Mouse (Mus musculus) liver, embryonic 14.5 days (tissue): ENCODE results near the gene Slc25a43. TPM values are rescaled to one million over a fixed set of nuclear protein-coding genes. Genes with fewer than 3 reads are reported as not detected.

ENCODE experiments used
- ATAC-seq: fragments of 200-750 bp; cut with Nextera tagmentation; 2 replicates; pipeline ENCODE4 v1.8.0; 2017; ENCODE audit warnings: moderate number of reproducible peaks, mild to moderate bottlenecking, moderate library complexity; ENCODE audit not compliant: insufficient read depth
- DNase-seq, 3 experiments: peaks; one replicate each; pipeline ENCODE4 v3.0.0-alpha.2; 2012 to 2013; ENCODE audit warnings: low read depth in 3 of 3, low spot score in 3 of 3
- H3K27ac ChIP-seq: fragments of 300-500 bp; sonication (generic); 2 replicates; pipeline ENCODE4 v1.5.1; 2014; ENCODE audit warnings: moderate library complexity, mild to moderate bottlenecking, control low read depth, inconsistent platforms
- H3K27me3 ChIP-seq: fragments of 300-500 bp; sonication (generic); 2 replicates; pipeline ENCODE4 v1.6.1; 2014; ENCODE audit warnings: mild to moderate bottlenecking, low read length, moderate library complexity; ENCODE audit not compliant: control insufficient read depth, insufficient read depth
- H3K36me3 ChIP-seq: fragments of 300-500 bp; sonication (generic); replicated peaks from 2 replicates; pipeline ENCODE4 v1.6.1; 2014; ENCODE audit warnings: low read depth; ENCODE audit not compliant: control insufficient read depth, insufficient read depth
- H3K4me1 ChIP-seq, 2 experiments: fragments of 200-500 bp in 1 of 2; fragments of 300-500 bp in 1 of 2; sonication (generic) in 1 of 2; replicated peaks; 2 replicates each; pipeline ENCODE4 v1.6.1; 2012 to 2014; ENCODE audit warnings: antibody characterized with exemption in 1 of 2, inconsistent platforms in 1 of 2, low read length in 1 of 2; ENCODE audit not compliant: control insufficient read depth in 2 of 2, insufficient read depth in 2 of 2
- H3K4me2 ChIP-seq: fragments of 300-500 bp; sonication (generic); 2 replicates; pipeline ENCODE4 v1.6.1; 2014; ENCODE audit warnings: low read depth, mild to moderate bottlenecking, control low read depth, moderate library complexity
- H3K4me3 ChIP-seq, 2 experiments: fragments of 200-500 bp in 1 of 2; fragments of 300-500 bp in 1 of 2; sonication (generic) in 1 of 2; 2 replicates each; pipeline ENCODE4 v1.5.1; 2012 to 2014; ENCODE audit warnings: low read depth in 2 of 2, low read length in 2 of 2, mild to moderate bottlenecking in 2 of 2, control low read depth in 1 of 2, inconsistent platforms in 1 of 2, moderate library complexity in 1 of 2; ENCODE audit not compliant: insufficient read depth in 1 of 2
- H3K9ac ChIP-seq: fragments of 300-500 bp; sonication (generic); replicated peaks from 2 replicates; pipeline ENCODE4 v1.6.1; 2014; ENCODE audit warnings: mild to moderate bottlenecking, control low read depth, moderate library complexity
- H3K9me3 ChIP-seq: fragments of 300-500 bp; sonication (generic); 2 replicates; pipeline ENCODE4 v1.6.1; 2016; ENCODE audit warnings: low read length, mixed read lengths; ENCODE audit not compliant: control insufficient read depth
- CTCF ChIP-seq: IDR thresholded peaks from 2 replicates; pipeline ENCODE4 v1.5.1; 2016; ENCODE audit warnings: antibody characterized with exemption, low read depth, control low read depth
- EP300 ChIP-seq: IDR thresholded peaks from 2 replicates; pipeline ENCODE4 v1.6.1; 2016; ENCODE audit warnings: antibody characterized with exemption, low read depth
- WGBS: fragments of 180-500 bp; shearing (Covaris S2); extraction: QIAGEN DNeasy Blood & Tissue Kit; methylation state at CpG from one replicate; pipeline ENCODE4 v1.1.7; 2014; ENCODE audit not compliant: insufficient replicate concordance; 5-methylcytosine and 5-hydroxymethylcytosine counted together
- polyA plus RNA-seq, 2 experiments: library from polyadenylated mRNA; depleted of rRNA in 1 of 2; stranded (reverse) in 1 of 2; unstranded in 1 of 2; fragments of >200 nt; fragmentation: Nextera tagmentation in 1 of 2; extraction: Ambion mirVana in 1 of 2; gene quantifications; 2 replicates each; pipeline versions ENCODE4 v1.2.1 to v1.2.3; 2012 to 2014

The Slc25a43 gene
- polyA plus RNA-seq, 2 experiments = 0.49 to 0.81 TPM

DNA sequence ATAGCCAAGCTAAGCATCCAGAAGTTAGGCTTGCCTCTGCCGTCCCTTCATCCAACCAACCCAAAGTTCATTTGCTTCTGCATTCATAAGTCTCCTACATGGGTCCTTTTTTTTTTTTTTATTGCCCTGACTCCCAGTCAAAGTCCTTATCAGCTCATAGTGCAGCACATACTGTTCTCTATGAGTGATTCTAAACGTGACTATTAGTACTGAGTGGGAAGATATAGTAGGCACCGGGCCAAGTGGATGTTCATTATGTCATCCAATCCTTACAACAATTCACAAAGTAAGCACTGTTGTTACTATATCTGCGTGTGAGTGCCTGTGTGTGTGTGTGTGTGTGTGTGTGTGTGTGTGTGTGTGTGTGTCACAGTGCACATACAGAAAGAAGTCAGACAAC lies 19.4 kb downstream of the Slc25a43 start:
- ATAC-seq = no peak
- no peak for DNase-seq

DNA sequence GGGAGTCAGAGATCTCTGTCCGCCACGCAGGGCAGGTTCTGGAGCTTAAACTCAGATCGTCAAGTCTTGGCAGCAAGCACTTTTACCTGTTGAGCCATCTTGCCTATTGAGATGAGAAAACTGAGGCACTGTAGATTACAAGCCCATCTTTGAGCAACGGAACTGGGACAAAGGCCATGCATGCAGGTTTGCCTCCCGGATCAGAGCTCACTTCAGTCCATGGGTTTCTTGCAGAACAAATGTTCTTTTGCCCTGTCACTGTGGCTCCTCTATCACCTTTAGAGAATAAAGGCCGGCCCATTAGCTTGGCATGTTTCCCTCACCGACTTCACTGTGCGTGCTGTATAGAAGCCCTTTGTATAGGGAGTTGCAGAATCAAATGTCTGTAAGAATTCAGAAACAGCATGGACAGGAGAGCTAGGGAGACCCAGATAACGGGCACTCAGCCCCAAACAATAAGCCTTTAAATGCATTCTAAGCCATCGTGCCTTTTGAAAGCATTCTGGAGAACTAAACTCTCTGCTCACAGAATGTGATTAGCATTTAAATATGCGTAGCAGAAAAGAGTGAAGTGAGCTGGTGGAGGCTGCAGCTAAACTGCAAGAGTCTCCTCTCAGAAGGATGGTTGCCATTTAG lies 20.0 kb downstream of the Slc25a43 start:
- no peak overlapping the region for H3K27ac ChIP-seq
- WGBS = 61% methylated on average over 11 of the region's 11 CpGs
- no peak for ATAC-seq
- no peaks in the 10 kb centered on the region for H3K27me3 ChIP-seq
- H3K9ac ChIP-seq = no peak overlapping the region
- H3K4me3 ChIP-seq = no peak overlapping the region
- 0 out of 4 replicates have a peak, but pooled peaks cover 0 to 2% of the 10 kb centered on the region in 2 experiments for H3K4me1 ChIP-seq
- no peaks in the 10 kb centered on the region for H3K9me3 ChIP-seq
- H3K36me3 ChIP-seq = no peaks in the 10 kb centered on the region
- no peak for DNase-seq
- TF ChIP-seq EP300 (no peak), CTCF (no peak)
- no peak overlapping the region for H3K4me2 ChIP-seq

More for the DNA sequence above, 19.4 kb downstream of the Slc25a43 start:
- Histone ChIP-seq H3K4me2 (no peak overlapping the region), H3K9ac (no peak overlapping the region), H3K36me3 (no peaks in the 10 kb centered on the region), H3K9me3 (no peaks in the 10 kb centered on the region), H3K27ac (no peak overlapping the region), H3K27me3 (no peaks in the 10 kb centered on the region), H3K4me3 (no peak overlapping the region), H3K4me1 (0 out of 4 replicates have a peak, but pooled peaks cover 0 to 2% of the 10 kb centered on the region in 2 experiments)
- WGBS = 40% methylated on average over 4 of the region's 4 CpGs
- TF ChIP-seq EP300 (no peak), CTCF (no peak)

DNA sequence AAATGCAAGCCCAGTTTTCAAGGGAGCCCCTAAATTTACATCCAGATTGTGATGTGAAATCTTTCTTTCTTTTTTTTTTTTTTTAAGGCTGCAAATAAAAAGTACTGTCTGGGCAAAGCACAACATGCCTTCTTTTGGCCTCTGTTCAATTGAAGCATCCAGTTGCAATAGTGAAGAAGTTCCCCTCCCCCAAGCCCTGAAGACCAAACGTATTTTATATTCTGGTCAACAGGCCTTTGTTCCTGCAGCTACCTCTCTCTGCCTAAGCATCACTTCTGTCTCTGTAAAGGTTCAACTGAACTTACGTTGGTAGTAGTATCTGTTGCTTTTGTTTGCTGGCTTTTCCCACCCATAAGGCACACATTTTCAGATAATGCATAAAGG lies 20.5 kb downstream of the Slc25a43 start:
- Histone ChIP-seq H3K4me2 (no peak overlapping the region), H3K4me1 (0 out of 4 replicates have a peak, but pooled peaks cover 0 to 2% of the 10 kb centered on the region in 2 experiments), H3K36me3 (no peaks in the 10 kb centered on the region), H3K27me3 (no peaks in the 10 kb centered on the region), H3K27ac (no peak overlapping the region), H3K9ac (no peak overlapping the region), H3K4me3 (no peak overlapping the region), H3K9me3 (no peaks in the 10 kb centered on the region)
- ATAC-seq = no peak
- TF ChIP-seq EP300 (no peak), CTCF (no peak)
- DNase-seq = no peak
- WGBS = 56% methylated on average over 2 of the region's 2 CpGs

DNA sequence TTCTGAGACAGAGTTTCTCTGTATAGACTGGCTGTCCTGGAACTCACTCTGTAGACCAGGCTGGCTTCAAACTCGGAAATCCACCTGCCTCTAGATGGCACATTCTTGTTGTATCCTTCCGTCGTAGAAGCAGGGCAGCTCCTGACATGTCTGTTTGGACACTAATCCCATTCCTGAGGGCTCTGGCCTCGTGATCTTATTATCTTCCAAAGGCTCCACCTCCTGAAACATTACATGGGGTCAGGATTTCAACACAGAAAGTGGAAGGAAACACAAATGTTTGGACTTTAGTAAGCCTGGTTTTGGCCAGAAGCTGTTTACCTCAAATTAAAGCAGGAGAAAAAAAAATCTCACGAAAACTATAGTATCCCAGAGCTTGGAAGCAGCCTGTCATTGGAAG lies 23.9 kb downstream of the Slc25a43 start:
- Histone ChIP-seq H3K9me3 (no peaks in the 10 kb centered on the region), H3K4me2 (no peak overlapping the region), H3K36me3 (no peaks in the 10 kb centered on the region), H3K27ac (no peak overlapping the region), H3K27me3 (no peaks in the 10 kb centered on the region), H3K4me1 (no peaks in the 10 kb centered on the region), H3K4me3 (no peak overlapping the region), H3K9ac (no peak overlapping the region)
- ATAC-seq (no peak), DNase-seq (no peak)
- TF ChIP-seq EP300 (no peak), CTCF (no peak)
- 48% methylated on average over 5 of the region's 5 CpGs for WGBS

DNA sequence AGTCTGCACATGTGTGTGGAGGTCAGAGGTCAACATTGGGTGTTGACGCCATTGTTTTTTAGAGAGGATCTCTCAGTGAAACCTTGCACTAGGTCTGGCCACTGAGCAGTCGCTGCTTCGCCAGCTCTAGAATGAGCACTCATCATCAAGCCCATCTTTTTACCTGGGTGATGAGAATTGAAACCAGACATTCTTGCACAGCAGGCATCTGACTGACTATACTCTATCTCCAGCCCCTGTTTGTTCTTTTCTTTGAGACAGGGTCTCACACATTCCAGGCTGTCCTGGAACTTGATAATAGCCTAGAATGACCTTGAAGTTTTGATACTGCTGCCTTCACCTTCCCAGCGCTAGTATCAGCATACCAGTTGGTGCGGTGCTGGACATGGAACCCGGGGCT lies 29.1 kb downstream of the Slc25a43 start:
- Histone ChIP-seq H3K9ac (no peak overlapping the region), H3K36me3 (no peaks in the 10 kb centered on the region), H3K27ac (no peak overlapping the region), H3K4me3 (no peak overlapping the region), H3K27me3 (no peaks in the 10 kb centered on the region), H3K9me3 (no peaks in the 10 kb centered on the region), H3K4me1 (no peaks in the 10 kb centered on the region), H3K4me2 (no peak overlapping the region)
- DNase-seq (no peak), ATAC-seq (no peak)
- WGBS = 67% methylated on average over 6 of the region's 6 CpGs
- TF ChIP-seq EP300 (no peak), CTCF (no peak)
